Mouse (Mus musculus) urinary bladder, postnatal 14 days (tissue): ENCODE data around the gene Flvcr1.
A peak's percentile ranks its signal among the peaks of the same experiment; 100 is the strongest.

Experiments used
- DNase-seq: peaks from one replicate; pipeline ENCODE4 v3.0.0; 2021; ENCODE audit warnings: low spot score

Gene Flvcr1

GRCm38 (mm10) chr1:190979100-190979563 lies 46.8 kb downstream of the Flvcr1 start, which contains the start of gene Vash2:
TSS of gene Vash2 (minus strand) at chr1:190979296.
- DNase-seq = peak; percentile 86

GRCm38 (mm10) chr1:190978511-190979073 lies 47.4 kb downstream of the Flvcr1 start:
- peak; percentile 17 for DNase-seq

- no peak for DNase-seq
Measured at GRCm38 (mm10) chr1:190978001-190978400, 48.0 kb downstream of the Flvcr1 start.

- no peak for DNase-seq
Measured at GRCm38 (mm10) chr1:190976887-190977573, 48.9 kb downstream of the Flvcr1 start.

GRCm38 (mm10) chr1:190974833-190975232 lies 51.1 kb downstream of the Flvcr1 start:
- DNase-seq = no peak

GRCm38 (mm10) chr1:190974191-190974590 lies 51.8 kb downstream of the Flvcr1 start:
- no peak for DNase-seq

- no peak for DNase-seq
Measured at GRCm38 (mm10) chr1:190972612-190973192, 53.3 kb downstream of the Flvcr1 start.

- no peak for DNase-seq
Measured at GRCm38 (mm10) chr1:190971708-190972610, 54.0 kb downstream of the Flvcr1 start.

- DNase-seq = no peak
Measured at GRCm38 (mm10) chr1:190968010-190968409, 57.9 kb downstream of the Flvcr1 start.

- no peak for DNase-seq
Measured at GRCm38 (mm10) chr1:190964992-190965780, 60.8 kb downstream of the Flvcr1 start.

- no peak for DNase-seq
Measured at GRCm38 (mm10) chr1:190962760-190963159, 63.2 kb downstream of the Flvcr1 start.

- no peak for DNase-seq
Measured at GRCm38 (mm10) chr1:190958821-190959220, 67.1 kb downstream of the Flvcr1 start.
